Mouse (Mus musculus) heart, adult 18-20 months (tissue): ENCODE measurements around the gene Cnbd2. TPM values are rescaled to one million over a fixed set of nuclear protein-coding genes. Genes with fewer than 3 reads are reported as not detected.

Experiments used
- DNase-seq, 2 experiments: peaks; one replicate each; pipeline ENCODE4 v3.0.0; 2021 to 2022; ENCODE audit warnings: mixed read lengths in 1 of 2
- long read RNA-seq, 2 experiments: library from polyadenylated mRNA; stranded (forward); transcript quantifications; one replicate each; pipeline ENCODE4 v2.0.0; 2021
- total RNA-seq, 2 experiments: library from RNA; stranded (reverse); gene quantifications; 2 replicates each; pipeline ENCODE4 v1.2.3; 2021

The Cnbd2 gene
- total RNA-seq = under 1 TPM; 0.62 to 0.69 TPM
- long read RNA-seq, experiment 1, partial matches to known transcripts = 0 of 2 reads
- long read RNA-seq, experiment 1, other reads (novel, unspliced or antisense) = 2 of 2 reads
- long read RNA-seq, experiment 2, partial matches to known transcripts = 0 of 1 reads
- long read RNA-seq, experiment 2, other reads (novel, unspliced or antisense) = 0 of 1 reads

DNA sequence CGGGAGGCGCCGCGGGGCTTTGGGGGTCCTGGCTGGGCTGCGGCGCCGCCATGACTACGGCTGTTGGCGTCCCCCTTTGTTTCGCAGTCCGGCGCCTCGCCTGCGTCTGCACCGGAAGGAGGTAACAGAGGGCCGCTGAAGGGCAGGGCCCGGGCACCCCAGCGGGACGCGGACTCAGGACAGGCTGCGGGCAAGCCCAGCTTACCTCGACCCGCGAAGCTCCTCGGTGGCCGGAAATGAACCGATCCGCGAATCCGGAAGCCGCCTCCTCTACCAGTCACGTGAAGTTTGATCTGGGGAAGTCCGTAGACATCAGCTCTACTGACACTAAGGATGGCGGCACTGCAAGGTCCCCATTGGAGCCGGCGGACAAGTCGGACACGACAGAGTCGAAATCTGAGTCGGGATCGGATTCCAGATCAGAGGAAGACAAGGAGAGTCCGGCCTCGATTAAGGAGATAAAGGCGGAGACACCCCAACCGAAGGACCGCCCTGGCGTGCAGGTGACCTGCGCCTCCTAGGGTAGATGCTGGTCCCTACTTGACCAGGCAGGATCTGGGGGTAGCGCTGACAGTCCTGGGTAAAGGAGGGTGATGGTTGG, at the start of gene Cnbd2, which contains the start of gene Scand1:
TSS of gene Cnbd2 (plus strand) at position 3 of the 601 bp plus-strand sequence.
TSS of gene Scand1 (minus strand) at position 408 of the 601 bp plus-strand sequence.
- DNase-seq = peak; percentile 89 to 92

DNA sequence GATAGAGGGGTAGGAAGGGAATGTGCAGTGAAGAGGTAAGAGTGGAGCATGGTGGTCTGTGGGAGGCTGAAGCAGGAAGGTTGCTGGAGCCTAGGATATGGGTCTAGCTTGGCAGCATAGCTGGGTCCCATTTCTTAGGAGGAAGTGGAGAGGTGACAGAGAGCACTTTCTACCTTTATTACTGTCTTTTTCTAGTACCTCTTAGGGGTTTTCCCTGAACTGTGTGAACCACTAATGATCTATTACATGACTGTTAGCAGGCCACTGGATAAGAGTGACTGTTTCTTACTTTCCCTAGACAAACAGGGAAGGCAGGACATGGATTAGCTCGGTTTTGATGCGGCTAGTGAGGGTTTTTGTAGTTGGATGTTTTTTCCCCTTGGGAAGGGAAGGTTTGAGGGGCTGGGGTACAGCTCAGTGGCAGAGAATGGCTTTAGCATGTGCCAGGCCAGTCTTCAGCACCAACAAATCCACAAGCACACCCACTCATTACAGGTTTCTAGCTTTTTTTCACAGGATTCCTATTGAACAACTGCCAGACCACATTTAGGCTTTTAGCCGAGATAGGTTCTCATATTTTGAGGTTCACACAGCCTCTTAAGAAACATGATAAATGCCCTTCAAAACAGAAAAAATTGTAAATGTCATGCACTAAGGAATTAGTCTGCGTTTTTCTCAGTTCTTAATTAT, 48.8 kb upstream of the Cnbd2 start:
- no peak for DNase-seq

DNA sequence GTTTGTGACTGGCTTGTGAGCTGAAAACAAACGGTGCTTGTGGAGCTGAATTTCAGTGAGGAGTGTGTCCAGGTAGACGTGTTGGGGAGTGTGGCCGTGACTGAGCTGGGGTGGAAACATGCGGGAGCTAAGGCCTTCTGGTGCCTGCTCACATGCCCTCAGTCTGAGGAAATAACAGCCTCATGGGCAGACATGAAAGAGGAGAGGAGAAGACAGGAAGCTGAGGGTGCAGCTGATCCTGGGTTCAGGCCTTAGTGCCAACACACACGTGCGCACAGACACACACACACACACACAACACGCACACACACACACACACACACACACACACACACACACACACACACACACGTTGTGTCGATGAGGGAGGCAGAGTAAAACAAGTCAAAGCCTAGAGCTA, 44.5 kb upstream of the Cnbd2 start:
- DNase-seq = no peak

DNA sequence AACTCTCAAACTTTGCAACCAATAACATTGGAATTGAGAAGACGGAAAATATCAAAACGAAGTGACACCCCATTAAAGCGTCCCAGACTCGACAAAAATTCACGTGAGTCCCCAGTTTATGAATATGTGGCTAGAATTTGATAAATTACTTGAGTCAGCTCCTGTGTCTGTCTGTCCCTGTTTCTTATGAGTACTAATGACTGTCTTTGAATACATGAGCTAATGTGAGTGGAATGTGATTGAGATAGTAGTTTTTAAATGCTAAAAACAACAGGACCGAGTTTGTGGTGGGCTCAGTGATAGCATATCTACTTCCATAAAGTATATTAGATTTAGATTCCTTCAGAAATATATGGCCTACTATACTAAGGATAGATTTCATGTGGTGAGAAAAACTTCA, 39.5 kb upstream of the Cnbd2 start:
- no peak for DNase-seq

DNA sequence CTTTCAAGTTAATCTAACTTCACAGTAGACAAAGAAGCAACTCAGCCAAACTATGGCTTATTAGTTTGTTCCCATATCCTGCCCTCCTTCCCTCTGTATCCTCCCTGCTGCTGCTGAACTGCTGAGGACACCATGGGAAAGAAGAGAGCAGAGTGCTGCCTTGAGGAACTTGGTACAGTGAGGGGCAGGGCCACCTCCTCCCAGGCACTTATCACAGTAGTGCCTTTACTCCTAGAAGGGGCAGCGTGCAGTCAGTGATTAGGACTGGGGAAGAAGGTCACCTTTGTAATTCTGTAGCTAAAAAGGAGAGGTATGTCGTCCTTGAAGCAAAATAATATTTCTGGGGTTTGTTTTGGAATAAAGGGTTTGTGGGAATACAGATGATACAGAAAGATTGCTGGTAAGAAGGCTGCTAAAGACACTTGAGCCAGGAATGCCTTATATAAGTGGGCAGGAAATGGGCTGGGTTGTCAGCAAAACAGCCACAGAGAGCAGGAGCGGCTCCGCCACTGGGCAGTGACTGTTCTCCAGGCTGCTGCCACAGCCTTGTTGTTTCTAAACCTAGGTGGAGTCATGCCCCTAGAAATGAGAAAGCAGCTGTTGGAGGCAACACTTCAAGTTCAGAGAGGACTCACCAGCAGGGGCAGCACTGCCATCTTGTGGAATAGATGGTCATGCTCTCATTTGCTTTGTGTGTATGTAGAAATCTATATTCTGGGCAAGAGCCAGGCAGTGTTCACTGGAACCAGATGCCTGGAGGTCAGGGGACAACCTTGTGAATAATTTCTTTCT, 33.7 kb upstream of the Cnbd2 start:
- peak; percentile 91 to 92 for DNase-seq

DNA sequence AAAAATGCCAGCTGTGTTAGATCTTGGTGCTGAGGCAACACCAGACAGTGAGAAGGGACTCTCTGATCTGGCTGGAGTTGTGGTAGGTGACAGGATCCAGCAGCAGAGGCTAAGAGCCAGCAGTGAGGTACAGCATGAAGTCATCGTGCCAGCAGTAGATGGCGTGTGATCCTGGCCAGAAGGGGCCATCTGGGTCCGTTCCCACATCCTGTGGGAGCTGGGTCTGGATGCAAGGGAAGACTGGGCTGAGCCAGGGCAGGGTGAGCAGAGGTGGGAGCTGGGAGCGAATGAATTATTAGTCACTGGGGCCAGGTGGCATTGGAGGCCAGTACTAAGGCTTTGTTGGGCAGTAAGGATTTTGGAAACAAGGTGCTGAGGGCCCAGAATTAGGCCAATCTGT, 30.9 kb upstream of the Cnbd2 start:
- DNase-seq = no peak

DNA sequence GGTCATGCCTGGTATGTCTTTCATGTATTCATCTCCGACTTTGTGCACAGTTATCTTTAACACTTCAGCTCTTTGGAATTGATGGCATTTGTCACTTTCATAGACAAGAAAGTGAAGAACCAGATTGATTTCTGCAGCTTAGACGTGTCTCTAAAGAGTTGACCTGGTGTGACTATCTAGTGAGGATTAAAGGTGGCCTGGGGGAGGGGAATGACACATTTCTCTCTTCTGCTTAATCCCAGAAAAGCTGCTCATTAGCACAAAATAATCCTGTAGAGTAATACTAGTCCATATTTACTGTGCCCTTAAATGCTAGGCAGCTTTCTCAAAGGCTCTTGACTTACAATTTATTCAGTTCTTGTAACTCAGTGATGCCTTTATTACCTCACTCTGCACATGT, 26.9 kb upstream of the Cnbd2 start:
- DNase-seq = no peak

DNA sequence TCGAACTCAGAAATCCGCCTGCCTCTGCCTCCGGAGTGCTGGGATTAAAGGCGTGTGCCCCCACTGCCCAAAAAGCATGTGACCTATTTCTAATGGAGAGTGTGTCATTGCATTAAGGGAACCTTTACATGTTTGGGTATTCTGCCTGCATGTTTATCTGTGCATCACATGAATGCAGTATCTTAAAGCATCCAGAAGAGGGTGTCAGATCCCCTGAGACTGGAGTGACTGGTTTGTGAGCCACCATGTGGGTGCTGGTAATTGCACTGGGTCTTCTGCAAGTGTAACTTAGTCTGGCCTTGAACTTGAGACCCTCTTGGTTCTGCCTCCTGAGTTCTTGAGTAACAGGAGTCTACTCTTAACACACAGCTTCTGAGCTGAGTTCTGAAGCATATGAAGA, 25.4 kb upstream of the Cnbd2 start:
- no peak for DNase-seq

DNA sequence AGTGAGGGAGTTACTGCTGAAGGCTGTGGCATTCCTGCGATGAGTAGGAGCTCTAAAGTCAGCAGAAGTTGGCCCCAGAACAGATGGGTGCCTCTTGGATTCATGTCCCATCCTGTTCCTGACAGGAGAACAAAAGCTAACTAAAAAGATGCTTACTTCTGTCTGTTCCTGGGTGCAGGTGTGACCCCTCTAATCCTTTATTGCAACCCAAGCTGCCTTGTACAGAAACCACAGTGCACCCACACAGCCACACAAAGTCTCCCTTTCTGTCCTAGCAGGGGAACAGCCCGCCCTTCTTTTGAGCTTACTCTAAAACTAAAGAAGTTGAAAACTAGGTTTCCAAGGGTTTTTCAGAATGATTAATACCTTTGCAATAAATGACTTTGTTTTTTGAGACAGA, 23.9 kb upstream of the Cnbd2 start:
- DNase-seq = no peak

DNA sequence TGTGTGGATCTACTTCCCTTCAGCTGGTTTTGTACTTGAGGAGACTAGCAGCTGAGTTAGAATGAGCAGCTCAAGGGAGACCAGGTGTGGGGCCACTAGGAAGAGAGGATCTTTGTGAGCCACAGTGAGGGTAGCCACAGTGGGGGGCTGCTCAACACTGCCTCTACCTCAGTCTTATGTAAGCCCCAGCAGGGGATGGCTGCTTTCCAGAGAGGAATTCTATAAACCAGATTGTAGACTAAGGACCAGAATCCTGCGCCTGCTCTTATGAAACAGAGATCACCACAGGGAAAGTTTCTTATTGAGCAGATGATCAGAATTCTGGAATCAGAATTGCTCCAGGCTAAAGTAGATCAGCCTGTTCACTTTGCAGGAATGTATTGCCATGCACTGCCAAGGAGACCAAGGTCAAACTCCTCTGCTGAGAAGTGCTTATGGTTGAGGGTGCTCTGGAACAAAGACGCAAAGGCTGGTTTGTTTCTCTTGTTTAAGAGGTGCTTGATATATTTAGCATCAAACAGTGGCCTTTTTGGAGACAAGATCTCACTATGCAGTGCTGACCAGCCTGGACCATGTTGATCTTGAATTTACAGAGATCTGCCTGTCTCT, 22.4 kb upstream of the Cnbd2 start:
- peak in 1 of 2 experiments; percentile 11 for DNase-seq

DNA sequence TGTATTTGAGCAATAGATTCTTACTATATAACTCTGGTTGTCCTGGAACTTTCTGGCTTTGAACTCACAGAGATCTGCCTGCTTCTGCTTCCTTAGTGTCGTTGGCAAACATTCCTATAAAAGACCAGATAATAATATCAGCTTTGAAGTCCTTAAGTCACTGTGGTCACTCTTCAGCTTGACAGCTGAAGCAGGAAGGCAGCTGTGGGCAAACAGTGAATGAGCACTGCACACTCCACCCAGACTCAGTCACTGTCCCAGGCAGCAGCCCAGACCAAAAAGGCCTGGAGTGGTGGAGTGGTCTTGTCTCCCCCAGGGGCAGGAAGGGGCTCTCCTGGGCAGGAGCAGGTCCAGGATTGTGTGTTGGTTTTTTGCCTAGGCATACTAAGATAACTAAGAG, 20.1 kb upstream of the Cnbd2 start:
- DNase-seq = no peak

DNA sequence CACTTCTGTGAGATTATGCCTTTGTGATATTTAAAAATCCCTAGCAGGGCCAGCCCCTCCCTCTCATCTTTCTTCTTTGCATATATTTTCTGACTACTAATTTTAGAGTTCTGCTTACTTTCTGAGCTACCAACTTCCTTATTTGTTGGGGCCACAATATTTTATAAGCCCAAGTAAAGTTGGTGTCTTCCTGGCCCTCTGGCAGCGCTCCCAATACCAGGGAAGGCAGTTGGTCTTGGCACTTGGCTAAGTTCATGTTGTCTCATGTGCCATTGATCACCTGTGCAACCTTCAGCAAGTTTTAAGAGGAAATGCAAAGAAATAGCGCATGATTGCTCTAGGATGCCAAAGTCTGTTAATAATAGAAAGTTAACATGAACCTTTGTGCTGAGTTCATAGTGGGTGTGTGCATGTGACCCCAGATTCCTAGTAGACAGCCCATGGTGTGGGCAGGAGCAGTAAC, 16.5 kb upstream of the Cnbd2 start:
- peak in 1 of 2 experiments; percentile 16 for DNase-seq

DNA sequence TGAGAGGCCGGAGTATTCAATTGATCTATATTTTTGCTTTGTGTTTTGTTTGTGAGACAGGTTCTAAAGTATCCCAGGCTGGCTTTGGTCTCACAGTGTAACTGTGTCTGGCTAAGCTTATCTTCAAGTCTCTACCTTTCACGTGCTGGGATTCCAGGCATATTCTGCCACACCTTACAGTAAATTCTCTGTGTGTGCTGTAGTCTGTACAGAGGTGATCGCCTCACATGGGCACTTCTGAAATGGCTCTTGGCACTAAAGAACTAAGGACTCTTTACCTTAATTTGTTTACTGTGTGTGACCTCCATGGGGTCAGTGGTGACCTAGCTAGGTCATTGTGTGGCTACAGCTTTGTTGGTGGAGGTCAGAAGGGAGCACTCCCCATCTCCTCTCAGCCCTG, 15.9 kb upstream of the Cnbd2 start:
- DNase-seq = no peak

DNA sequence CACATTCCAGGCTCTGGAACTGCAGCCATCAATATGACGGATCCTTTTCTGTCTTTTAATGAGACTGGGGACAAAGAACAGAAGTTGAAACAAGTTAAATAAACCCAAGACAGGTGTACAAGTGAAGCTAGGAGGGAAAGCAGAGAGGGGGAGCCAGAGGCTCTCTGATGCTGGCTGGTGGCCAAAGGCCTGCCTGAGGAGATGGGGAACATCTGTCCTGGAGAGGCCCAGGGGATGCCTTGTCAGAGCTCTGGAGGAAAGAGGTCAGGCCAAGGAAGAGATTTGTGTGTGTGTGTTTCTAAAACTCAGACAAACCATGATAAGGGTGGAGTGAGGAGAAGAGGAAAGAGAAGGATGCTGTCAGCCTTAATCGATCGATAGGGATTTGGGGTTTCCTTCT, 14.4 kb upstream of the Cnbd2 start:
- DNase-seq = peak; percentile 60 to 65

DNA sequence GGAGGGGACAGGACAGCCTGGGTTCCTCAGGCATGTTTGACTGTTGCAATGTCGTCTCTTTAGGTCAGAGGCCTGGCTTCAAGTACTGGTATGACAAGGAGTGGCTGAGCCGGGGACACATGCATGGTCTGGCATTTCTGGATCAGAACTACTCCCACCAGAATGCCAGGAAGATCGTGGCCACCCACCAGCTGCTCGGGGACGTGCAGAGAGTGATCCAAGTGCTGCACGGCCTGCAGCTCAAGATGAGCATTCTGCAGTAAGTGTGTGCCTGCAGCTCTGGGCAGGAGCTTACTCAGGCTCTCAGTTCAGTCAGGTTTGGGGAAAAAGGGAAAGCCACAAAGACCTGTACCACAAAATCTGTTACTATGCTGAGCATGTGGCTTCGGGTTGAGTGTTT, 13.6 kb upstream of the Cnbd2 start:
- no peak for DNase-seq

DNA sequence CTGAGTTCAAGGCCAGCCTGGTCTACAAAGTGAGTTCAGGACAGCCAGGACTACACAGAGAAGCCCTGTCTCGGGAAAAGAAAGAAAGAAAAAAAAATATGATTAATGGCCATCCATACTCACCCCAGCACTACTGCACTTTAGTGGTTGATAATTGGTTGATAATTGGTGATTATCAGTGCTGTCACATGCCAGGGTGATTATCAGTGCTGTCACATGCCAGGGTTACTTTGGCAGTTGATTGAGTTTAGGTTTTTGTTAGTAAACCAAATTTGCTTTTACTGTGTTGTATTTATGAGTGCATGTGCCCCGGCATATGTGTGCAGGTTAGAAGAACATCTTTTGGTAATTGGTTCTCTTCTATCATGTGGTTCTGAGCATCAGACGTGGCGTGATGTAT, 10.0 kb upstream of the Cnbd2 start:
- DNase-seq = no peak

DNA sequence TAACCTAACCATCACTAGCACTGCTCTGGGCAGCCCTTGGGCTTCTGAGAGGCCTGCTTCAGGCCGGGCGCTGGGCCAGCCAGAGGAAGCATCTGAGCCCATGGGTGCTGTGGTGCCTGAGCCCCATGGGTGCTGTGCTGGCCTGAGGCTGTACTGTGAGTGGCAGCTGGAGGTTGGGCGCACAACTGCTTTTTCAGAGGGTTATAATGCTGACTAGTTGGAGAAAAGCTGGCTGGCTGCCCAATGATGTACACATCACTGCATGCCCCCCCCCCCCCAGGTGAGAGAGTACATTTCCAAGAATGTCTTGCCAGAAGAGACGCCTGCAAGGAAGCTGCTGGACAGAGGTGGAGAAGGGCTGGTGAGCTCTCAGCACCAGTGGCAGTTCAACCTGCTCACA, 7.7 kb upstream of the Cnbd2 start:
- no peak for DNase-seq

DNA sequence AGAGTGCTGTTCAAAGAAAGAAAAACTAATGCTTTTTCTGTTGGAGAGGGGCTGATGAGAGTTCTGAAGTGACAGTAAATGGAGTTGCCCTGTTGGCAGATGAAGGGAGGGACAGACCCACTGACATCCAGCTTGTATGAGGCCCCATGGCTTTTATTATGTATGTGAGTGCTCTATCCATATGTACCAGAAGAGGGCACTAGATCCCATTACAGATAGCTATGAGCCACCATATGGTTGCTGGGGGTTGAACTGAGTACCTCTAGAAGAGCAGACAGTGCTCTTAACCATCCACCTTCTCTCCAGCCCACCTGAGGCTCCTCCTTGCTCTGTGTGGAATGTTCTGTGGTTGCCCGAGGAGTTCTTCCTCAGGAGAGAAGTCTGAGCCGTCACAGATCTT, 6.3 kb upstream of the Cnbd2 start:
- peak in 1 of 2 experiments; percentile 33 for DNase-seq

DNA sequence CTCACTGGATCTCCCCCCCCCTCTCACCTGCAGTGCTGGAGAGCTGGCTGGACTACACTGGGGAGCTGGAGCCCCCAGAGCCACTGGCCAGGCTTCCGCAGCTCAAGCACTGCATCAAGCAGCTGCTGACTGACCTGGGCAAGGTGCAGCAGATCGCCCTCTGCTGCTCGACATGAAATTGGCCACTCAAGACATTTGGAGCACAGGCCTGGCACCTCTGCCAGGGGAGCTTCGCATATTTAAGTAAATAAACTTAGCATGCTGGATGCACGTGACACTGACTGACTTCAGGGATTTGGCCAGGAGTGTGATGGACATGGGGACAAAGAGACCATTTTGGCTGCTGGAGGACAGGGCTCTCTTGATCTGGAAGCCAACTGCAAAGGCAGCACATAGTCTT, 4.8 kb upstream of the Cnbd2 start:
- no peak for DNase-seq

DNA sequence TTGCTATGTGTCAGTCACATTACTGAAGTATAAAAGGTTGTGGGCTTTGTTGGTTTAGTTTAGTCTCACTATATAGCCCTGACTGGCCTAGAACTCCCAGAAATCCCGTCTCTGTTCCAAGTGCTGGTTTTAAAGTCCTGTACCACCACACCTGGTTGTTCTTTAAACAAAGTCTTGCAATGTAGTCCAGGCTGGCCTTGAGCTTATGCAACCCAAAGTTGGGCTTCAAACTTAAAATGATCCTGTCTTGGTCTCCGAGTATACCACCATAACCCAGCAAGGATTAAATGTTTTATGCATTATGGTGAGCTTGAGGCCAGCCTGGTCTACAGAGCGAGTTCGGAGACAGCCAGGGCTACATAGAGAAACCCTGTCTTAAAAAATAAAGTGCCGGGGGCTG, 2.2 kb upstream of the Cnbd2 start:
- DNase-seq = no peak

DNA sequence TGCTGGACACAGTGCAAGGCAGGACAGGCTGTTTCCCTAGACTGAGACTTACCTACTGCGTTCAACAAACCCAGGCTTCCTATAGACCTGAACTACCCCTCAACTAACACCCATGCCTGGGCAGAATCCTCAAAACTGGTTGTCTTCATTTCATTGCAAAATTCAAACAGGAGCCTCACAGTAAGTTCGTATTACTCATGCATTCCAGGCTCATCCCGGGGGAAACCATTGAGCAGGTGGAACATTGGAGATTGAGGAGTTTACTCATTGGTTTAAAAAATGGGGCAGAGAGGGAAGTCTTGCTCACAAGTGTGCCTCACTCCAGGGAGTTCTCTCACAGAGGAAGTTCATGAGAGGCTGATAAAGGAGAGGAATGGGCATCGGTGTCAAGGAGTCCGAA, 1.6 kb upstream of the Cnbd2 start:
- no peak for DNase-seq

DNA sequence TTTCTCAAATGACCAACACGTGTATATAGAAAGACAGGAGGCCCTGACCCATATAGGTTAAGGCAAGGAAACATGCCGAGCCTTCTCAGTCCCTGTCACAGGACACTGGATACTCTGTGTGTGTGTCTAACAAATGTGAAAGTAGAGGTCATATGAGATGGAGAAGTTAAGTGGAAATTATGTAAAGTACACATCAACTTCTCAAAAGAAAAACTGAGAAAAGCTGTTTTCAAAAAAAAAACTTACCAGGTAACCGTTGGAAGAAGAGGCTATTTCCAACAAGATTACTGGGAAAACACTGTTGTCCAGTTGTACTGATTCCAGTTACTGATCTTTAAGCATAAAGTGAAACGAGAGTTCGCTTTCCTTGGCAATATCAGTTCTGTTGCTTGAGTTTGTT, 1.2 kb upstream of the Cnbd2 start:
- no peak for DNase-seq

DNA sequence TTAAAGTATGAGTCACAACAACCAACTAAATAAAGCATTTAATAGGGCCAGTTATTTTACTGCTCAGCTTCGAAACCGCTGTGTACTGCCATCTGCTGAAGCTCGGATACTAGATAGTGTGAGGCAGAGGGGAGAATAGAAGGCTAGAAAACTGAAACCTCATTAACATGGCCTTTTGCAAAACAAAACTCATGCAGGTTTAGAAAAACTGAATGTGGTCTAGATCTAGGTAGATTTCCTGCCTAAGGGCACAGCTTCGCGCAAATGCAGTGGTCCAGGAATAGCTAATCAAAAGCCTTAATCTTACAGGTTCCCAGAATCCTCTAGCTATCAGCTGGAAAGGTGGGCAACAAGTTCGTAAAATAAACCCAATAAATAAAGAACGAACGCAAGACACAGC, 658 bp upstream of the Cnbd2 start:
- no peak for DNase-seq
